Mouse (Mus musculus): Measurements from ENCODE around the gene Rasgrf1. TPM values are rescaled to one million over a fixed set of nuclear protein-coding genes. Genes with fewer than 3 reads are reported as not detected.

Rasgrf1 gene
- total and polyA plus RNA-seq, 3 experiments: not detected

GRCm38 (mm10) chr9:89974463-89974931 lies 64.8 kb downstream of the Rasgrf1 start:
- H3K9ac ChIP-seq (ENCODE audit: control insufficient read depth, low read depth, low read length, poor library complexity, severe bottlenecking): no peak overlapping the region

DNA sequence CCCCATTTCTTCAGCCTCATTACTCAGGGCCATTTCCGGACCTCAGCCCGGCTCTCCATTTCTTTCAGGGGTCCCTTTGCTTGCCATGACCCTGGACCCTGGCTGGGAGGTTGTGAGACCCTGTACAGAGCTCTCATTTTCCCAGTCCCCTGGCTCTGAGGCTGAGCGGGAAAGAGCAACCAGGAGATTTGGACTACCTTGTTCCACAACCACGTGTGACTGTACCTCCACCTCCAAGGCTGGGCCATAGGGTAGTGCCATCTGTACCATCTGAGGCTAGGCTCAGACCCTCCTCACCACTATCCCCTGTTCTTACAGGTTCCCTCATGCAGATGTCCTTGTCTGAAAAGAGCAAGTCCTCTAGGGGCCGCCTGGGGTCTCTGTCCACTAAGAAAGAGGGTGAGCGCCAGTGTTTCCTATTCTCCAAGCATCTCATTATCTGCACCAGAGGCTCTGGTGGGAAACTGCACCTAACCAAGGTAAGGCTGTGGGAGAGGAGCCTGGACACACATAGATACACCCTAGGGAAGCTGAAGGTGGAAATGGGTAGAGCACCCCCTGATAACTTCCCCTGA lies 66.7 kb downstream of the Rasgrf1 start:
- H3K79me2 ChIP-seq (ENCODE audit: control insufficient read depth, insufficient read depth, low read length, poor library complexity): no peaks in the 10 kb centered on the region
- TF ChIP-seq EP300 (IDR thresholded peaks at IDR 0.05; ENCODE audit: low read depth in 1 of 2, low read length in 2 of 2): no peak
- TF ChIP-seq POLR2AphosphoS2 (IDR thresholded peaks at IDR 0.05; ENCODE audit: low read length): no peak
- no peak for TF ChIP-seq ZC3H11A (IDR thresholded peaks at IDR 0.05; ENCODE audit: low read depth, low read length)
- no peak overlapping the region for H3K27ac ChIP-seq (ENCODE audit: control insufficient read depth, low read depth, low read length)
- peaks cover 0 to 15% of the 10 kb centered on the region in 2 experiments; a peak in 2 of 4 replicates for H3K4me1 ChIP-seq (ENCODE audit: control insufficient read depth in 1 of 2, insufficient read depth in 2 of 2, low read length in 2 of 2)
- no peaks in the 10 kb centered on the region; a peak in 1 of 4 replicates for H3K27me3 ChIP-seq (ENCODE audit: control insufficient read depth in 1 of 2, insufficient read depth in 2 of 2, low read length in 2 of 2)
- H3K9me3 ChIP-seq (replicated peaks; ENCODE audit: insufficient read depth, low read length): no peaks in the 10 kb centered on the region
- no peak overlapping the region for H3K4me3 ChIP-seq (ENCODE audit: control insufficient read depth in 1 of 2, insufficient read depth in 1 of 2, low read depth in 2 of 2, low read length in 2 of 2)
- peaks cover 0 to 12% of the 10 kb centered on the region in 2 experiments; a peak in 2 of 4 replicates for H3K36me3 ChIP-seq (ENCODE audit: control insufficient read depth in 1 of 2, insufficient read depth in 2 of 2, low read length in 2 of 2)
- H3K9ac ChIP-seq (ENCODE audit: control insufficient read depth, low read depth, low read length, poor library complexity, severe bottlenecking): no peak overlapping the region
- DNase-seq (ENCODE audit: low read depth, low spot score): no peak

More at GRCm38 (mm10) chr9:89974463-89974931, 64.8 kb downstream of the Rasgrf1 start:
- Histone ChIP-seq H3K36me3 (ENCODE audit: control insufficient read depth in 1 of 2, insufficient read depth in 2 of 2, low read length in 2 of 2) (peaks cover 0 to 15% of the 10 kb centered on the region in 2 experiments; a peak in 2 of 4 replicates), H3K4me3 (ENCODE audit: control insufficient read depth in 1 of 2, insufficient read depth in 1 of 2, low read depth in 2 of 2, low read length in 2 of 2) (no peak overlapping the region), H3K27me3 (ENCODE audit: control insufficient read depth in 1 of 2, insufficient read depth in 2 of 2, low read length in 2 of 2) (no peaks in the 10 kb centered on the region; a peak in 1 of 4 replicates), H3K4me1 (ENCODE audit: control insufficient read depth in 1 of 2, insufficient read depth in 2 of 2, low read length in 2 of 2) (peaks cover 0 to 15% of the 10 kb centered on the region in 2 experiments; a peak in 2 of 4 replicates), H3K79me2 (ENCODE audit: control insufficient read depth, insufficient read depth, low read length, poor library complexity) (no peaks in the 10 kb centered on the region), H3K9me3 (replicated peaks; ENCODE audit: insufficient read depth, low read length) (no peaks in the 10 kb centered on the region), H3K27ac (ENCODE audit: control insufficient read depth, low read depth, low read length) (no peak overlapping the region)
- TF ChIP-seq HCFC1 (IDR thresholded peaks at IDR 0.05; ENCODE audit: low read depth, low read length) (no peak), SMC3 (IDR thresholded peaks at IDR 0.05; ENCODE audit: low read depth, low read length) (no peak), GATA1 (IDR thresholded peaks at IDR 0.05; ENCODE audit: low read depth, low read length) (no peak), MAX (IDR thresholded peaks at IDR 0.05; ENCODE audit: low read length) (no peak), CHD2 (IDR thresholded peaks at IDR 0.05; ENCODE audit: low read length) (no peak)
- no peak for DNase-seq (ENCODE audit: low read depth, low spot score)

DNA sequence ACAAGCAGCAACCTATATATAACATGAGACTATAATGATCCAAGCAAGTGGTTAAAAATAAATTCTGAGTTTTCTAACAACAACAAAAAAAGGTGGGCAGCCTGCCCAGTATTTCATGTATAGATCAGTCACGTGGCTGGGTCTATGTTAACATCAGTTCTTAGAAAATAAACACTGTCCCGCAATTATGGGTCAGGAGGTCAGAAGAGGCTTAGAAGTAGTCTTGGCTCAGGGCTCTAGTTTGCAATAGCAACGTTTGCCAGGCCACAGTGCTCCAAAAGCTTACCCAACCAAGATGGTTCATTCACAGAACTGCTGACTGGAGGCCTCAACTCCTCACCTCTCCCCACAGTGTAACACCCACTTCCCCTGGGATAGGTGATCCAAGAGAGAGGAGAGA lies 69.5 kb downstream of the Rasgrf1 start:
- TF ChIP-seq MAZ (IDR thresholded peaks at IDR 0.05; ENCODE audit: low read depth, low read length) (no peak), ZMIZ1 (IDR thresholded peaks at IDR 0.05; ENCODE audit: low read depth, low read length) (no peak), USF1 (IDR thresholded peaks at IDR 0.05; ENCODE audit: low read depth, low read length) (no peak), POLR2A (IDR thresholded peaks at IDR 0.05; ENCODE audit: control insufficient read depth in 1 of 2, insufficient read depth in 1 of 2, low read depth in 1 of 2, low read length in 2 of 2, poor library complexity in 1 of 2) (no peak), RCOR1 (IDR thresholded peaks at IDR 0.05; ENCODE audit: low read depth, low read length) (no peak), CHD1 (IDR thresholded peaks at IDR 0.05; ENCODE audit: low read depth, low read length) (no peak)
- no peak overlapping the region for H3K9ac ChIP-seq (ENCODE audit: control insufficient read depth, low read depth, low read length, poor library complexity, severe bottlenecking)
- H3K4me1 ChIP-seq (ENCODE audit: control insufficient read depth in 1 of 2, insufficient read depth in 2 of 2, low read length in 2 of 2): no peaks in the 10 kb centered on the region
- H3K9me3 ChIP-seq (replicated peaks; ENCODE audit: insufficient read depth, low read length): no peaks in the 10 kb centered on the region
- no peaks in the 10 kb centered on the region; a peak in 1 of 4 replicates for H3K27me3 ChIP-seq (ENCODE audit: control insufficient read depth in 1 of 2, insufficient read depth in 2 of 2, low read length in 2 of 2)
- H3K79me2 ChIP-seq (ENCODE audit: control insufficient read depth, insufficient read depth, low read length, poor library complexity): no peaks in the 10 kb centered on the region
- no peak overlapping the region for H3K4me3 ChIP-seq (ENCODE audit: control insufficient read depth in 1 of 2, insufficient read depth in 1 of 2, low read depth in 2 of 2, low read length in 2 of 2)
- H3K36me3 ChIP-seq (ENCODE audit: control insufficient read depth in 1 of 2, insufficient read depth in 2 of 2, low read length in 2 of 2): no peaks in the 10 kb centered on the region
- no peak overlapping the region for H3K27ac ChIP-seq (ENCODE audit: control insufficient read depth, low read depth, low read length)
- no peak for DNase-seq (ENCODE audit: low read depth, low spot score)
